Mouse (Mus musculus): ENCODE measurements around the gene Steap3.

- TF ChIP-seq CTCF (IDR thresholded peaks at IDR 0.05; ENCODE audit: insufficient read depth, low read length) (no peak), POLR2A (IDR thresholded peaks at IDR 0.05; ENCODE audit: borderline replicate concordance, extremely low read depth, low read depth, low read length) (no peak)
These were observed 36.1 kb downstream of the Steap3 start for GRCm38 (mm10) chr1:120236424-120236823.

All from lung, adult 2 months (tissue).